Mouse (Mus musculus) 3134 (cell line): Measurements from ENCODE around the gene Gm26661.

ENCODE experiments used
- DNase-seq: peaks from one replicate; pipeline ENCODE4 v3.0.0-alpha.2; 2011; ENCODE audit warnings: low spot score; ENCODE audit not compliant: insufficient read length; ENCODE audit errors: extremely low read depth

Gene Gm26661

DNA sequence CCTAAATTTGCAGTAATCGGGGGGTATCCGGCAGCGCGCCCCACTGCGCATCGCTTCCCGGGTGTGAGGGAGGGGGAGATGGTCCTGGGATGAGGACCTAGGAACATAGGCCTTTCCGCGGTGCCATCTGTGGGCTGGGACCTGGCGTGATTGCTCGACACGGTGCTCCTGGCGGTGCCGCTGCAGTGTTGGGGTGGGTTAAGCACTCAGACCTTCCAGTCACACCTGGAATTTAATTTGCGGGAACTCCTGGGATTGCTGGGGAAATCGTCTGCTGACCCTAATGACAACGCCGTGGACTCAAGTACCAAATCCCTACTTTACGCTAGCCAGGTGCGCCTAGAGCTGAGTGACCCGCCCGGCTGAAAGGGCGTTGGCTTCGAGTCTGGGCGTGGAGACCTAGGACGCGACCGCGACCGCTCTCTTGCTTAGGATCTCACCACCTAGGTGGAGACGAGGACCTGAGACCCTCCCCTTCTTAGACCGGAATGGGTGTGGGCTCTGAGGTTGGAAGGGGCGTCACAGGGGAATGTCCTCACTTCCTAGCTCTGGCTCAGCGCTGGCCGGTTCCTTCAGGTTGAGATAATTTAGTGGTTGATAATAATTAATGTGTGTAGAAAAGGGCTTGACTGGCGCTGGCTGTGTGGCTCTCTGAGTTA lies 27.2 kb downstream of the Gm26661 start:
- no peak for DNase-seq

DNA sequence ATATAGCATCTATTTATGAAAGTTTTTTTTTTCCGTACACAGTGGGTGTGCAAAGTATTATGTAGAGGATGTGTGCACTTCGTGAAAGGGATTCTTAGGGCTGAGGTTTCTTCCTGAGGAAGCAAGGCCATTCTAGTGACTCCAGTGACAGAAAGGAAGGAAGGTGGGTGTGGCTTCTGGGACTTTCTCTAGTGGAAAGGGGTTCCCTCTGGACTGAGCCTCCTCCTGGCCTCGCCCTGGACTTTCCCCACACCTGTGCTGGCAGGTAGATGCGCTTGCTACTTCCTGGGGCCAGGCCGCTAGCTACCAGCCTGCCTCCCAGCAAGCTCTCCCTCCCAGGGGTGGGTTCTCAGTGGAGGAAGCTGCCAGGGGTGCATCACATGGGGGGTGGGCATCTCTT lies 28.1 kb downstream of the Gm26661 start:
- DNase-seq: no peak

DNA sequence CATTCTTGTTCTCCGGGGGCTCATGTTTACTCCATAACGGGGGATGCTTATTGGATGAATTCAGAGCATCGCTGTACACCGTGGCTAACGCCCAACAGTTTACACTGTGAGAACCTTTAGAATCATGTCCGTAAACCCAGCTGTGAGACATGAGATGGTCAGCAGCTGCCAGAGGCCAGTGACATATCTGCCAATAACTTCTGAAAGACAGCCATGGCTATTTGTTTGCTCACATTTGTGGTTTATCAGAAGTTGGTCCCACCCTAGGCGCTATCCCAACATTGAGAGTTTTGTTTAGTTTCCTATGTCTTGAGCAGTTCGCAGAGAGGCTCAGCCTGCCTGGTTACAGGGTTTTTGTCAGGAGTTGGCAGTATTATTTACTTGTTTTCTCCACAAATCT lies 30.0 kb downstream of the Gm26661 start:
- no peak for DNase-seq

DNA sequence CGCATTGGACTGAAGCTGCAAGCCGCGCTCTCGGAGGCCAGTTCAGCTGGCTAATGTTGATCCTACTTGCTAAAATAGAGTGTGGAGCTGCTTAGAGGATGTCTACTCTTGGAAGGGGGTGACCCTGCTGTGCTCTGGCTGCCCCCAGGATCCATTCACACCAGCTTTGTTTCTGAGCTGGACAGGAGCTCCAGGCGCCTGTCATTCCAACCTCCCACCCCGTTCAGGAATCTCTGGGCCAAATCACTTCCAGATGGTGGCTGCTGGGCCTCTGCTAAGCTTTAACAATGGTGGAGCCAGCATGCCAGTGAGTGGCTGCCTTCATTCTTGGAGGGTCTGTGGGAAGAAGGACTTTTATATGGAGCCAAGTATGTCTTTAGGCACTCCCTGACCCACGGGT lies 31.3 kb downstream of the Gm26661 start:
- no peak for DNase-seq

DNA sequence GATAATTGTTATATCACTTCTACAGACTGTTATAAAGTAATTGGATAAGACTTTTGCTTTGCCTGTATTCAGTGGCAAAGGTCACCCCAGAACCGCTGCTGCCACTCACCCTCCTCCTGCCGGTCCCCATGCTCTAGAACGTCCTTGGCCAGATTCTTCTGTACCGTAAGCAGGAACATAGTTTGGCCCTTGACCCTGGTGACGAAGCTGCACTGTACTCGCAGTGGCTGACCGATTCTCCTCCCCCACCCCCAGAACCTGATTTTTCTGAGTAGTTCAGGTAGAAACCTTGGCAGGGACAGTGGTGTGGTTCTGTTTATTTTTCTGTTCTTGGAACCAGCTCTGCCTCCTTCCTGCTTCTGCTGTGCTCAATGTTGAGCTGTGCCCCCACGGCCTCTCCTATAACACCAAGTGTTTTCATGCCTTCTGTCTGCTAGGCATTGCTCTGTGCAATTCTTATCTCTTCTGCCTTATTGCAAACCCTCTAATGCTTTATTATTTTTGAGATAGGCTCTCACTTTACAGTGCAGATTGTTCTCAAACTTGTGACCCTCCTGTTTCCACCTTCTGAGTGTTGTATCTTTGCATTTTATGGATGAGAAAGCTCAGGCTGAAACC lies 33.4 kb downstream of the Gm26661 start:
- DNase-seq: no peak

DNA sequence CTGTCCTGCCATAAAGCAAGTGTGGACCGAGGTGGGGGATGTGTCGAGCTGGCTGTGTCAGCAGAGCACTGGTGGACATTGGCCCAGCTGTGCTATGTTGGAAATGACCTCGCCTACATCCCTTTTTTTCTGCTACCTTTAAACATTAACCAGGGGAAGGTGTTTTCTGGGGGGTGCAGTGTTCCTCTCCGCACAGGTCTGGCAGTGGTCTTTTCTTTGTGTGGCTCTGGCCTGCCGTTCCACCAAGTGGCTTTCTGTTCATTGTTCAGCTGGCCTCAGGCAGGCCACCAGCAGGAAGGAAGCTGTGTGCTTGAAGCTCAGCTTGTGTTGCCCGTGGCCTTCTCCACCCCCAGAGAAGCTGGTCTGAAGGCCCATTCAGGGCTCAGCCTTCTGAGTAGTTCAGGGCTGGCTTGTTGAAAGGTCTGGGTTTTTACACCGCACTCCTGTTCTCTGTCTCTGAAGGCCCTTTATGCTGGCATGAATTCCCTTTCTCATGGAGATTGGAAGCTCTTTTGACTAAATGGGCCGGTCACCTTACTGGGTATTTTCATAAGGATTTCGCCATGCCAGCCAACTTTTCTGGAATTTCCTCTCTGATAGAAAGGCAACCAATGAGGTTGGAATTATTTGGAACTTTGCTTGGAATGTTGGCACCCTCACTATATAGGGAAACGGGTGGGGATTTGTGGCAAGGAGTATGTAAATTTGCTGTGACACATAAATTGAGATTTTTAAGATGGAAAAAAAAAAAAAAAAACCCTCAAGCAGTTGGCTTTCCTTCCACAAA lies 35.0 kb downstream of the Gm26661 start:
- DNase-seq: peak; percentile 77

DNA sequence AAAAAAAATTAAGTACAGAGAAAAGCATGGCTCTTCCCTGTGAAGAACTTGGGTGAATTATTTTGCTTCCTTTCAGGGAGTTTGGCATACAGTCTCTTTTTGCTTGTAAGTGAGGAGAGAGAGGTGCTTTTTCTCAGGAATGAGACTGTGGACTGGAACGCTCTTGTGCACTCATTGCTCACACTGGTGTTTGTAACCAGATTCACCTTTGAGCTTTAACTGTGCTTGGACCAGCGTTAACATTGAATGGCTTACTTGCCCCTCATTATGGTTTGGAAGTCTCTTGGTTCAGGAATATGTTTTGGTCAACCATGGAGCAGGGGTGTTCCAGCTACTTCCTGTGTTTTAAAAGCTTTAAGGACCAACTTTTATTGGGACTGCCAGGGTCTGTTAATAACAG lies 37.8 kb downstream of the Gm26661 start:
- DNase-seq: no peak

DNA sequence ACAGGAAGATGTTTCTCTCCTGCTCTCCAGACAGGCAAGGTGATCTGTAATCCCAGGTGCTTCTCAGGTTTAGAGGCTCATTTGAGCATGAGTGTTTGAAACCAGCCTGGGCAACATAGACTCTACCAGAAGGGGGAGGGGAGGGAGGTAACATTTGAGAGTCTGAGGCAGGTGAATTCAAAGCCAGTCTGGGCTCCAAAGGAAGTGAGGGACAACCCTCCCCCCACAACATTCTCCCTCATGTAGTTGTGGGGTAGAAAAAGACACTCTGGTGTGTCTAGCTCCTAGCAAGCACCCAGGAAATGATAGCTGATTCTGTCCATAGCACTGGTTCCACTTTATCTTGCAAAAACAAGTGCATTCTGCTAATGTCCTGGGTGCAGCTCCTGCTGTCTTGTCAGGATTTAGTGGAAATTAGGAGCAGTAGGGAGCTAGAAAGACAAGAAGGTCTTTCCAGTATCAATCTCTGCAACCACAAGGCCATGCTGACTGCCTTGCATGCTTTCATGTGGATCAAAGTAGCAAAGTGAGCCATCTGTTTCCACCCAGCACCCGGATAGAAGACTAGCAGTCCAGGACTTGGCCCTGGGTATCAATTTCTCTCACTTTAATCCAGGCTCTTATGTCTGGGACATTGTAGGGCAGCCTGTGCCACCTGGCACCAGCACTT lies 40.5 kb downstream of the Gm26661 start:
- no peak for DNase-seq

DNA sequence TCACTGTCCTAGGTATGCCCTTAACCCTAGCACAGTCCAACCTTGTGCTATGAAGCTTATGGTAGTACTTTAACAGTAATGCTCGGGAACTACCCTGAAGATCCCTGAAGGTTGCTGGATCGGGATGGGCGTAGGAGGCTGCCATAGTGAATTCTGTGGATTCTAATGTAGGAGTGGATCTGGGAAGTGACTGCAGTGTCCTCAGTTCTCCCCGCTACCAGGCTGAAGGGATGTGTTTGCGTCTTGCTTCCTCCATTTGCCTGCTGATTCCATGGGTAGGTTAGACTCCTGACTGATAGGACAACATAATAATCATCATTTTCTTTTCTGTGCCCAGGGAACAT lies 41.0 kb downstream of the Gm26661 start:
- DNase-seq: no peak

DNA sequence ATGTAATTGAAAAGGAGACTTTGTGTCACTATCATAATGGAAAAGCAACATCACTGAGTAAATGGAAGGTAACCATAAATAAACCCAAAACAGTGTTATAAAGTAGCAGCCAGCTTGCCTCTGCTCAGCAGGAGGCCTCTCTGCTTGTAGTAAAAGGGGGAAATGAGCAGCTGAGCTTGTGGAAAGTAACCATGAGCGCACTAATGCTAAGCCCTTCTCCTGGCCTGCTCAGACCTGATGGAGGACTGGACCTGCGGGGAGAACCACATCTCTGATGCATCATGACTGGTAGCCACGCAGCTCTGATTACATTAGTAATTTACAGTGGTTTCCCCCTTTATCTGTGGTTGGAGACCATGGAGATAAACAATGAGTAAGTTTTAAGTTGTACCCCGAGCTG lies 42.1 kb downstream of the Gm26661 start:
- no peak for DNase-seq

DNA sequence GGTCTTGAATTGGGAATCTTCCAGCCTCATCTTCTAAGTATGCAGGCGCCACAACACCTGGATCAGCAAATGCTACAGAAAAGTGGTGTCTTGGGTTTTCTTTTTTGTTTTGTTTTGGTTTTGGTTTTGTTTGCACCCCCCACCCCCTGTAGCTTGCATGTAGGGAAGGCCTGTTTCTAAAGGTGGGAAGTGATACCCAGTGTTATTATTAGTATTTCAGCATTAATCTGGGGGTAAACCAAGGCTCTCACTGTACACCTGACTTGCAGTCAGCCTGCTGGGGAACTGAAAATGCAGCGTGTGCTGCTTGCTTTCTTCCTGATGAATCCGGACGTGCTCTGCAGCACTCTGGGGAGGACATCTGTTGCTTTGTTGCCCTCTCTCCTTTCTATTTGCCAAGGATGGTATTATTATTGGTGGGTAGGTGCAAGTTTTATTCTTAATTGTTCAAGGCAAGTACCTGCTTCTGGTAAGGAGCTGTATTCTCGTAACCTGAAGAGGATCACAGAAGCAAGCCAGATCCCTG lies 47.2 kb downstream of the Gm26661 start:
- DNase-seq: no peak

DNA sequence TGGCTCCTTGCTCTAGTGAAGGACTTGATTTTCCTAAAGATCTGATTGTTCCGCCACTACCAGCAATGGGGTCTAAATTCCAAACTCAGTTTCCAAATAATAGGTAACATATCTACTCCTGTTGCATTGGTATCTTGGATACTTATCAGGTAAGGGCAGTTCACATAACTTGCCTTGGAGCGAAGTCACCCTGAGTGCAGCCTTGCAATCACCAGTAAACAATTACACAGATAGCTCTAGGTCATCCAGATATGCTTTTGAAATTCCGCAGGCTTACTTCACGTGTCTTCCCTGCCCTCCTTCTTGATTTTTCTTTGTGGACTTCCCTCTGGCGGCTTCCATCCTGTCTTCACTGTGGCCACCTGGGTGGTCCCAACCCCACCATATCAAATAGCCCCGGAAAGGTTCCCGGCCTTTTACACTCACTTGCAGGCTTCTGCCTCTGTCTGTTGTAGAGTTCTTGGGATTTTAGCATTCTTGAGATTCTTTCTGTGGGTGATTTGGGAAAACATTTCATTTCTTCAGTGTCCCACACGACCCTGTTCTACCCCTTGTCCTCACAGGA lies 48.6 kb downstream of the Gm26661 start:
- no peak for DNase-seq
